Mouse (Mus musculus) T-helper 17 cell (primary cell): ENCODE measurements at regions not wholly inside any gene's neighbourhood (a gene's known extent, or its start where the extent isn't known, plus 50 kb on each side); places are given as distances from the start of the nearest gene placed in this dataset.

Source experiments
- in situ Hi-C, 2 experiments: fragments of 300-600 bp; cut with MboI, MseI; formaldehyde crosslinking; loops; 1 replicate in 1 of 2; 2 replicates in 1 of 2; pipeline ENCODE4 v1.15.1; 2025; ENCODE audit warnings: high pct_unique_total_duplicates in 2 of 2

DNA sequence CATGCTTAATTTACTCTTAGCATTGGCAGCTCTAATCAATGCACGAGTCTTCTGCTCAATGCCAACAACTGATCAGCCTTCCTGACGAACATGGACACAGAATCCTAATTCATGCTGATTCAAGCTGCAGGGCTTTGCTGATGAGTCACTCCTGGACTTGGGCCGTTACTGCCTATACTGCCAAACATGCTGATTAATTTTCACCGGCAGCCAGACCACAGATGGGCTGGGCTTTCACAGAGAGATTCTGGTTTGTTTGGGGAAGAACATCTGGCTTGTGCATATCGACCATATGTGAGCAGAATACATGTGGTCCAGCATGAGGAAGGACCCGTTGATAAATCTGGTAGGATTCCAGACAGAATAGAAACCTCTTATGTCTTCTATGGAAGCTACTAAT lies 358.9 kb downstream of the Xylt1 start:
- in situ Hi-C loops = loop anchor here in 1 of 2 experiments (10.0 kb wide), 1 partner anchor 1565 kb away; no protein-coding TSS in a partner anchor

DNA sequence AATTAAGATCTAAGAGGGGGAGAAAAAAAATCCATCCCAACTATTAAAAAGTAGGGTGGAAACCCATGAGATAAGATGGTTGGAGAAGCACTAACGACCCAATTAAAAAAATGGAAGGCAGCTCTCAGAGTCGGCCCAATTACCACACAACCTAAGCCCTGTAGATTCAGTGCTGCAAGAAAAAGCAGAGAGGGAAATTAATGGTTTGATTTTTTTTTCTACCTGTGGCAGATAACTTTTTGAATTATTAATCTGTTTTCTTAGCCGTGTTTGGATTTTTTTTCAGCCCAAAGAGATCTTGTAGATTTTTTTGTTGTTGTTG lies 354.9 kb downstream of the Xylt1 start:
- in situ Hi-C loops = no loop called here

- in situ Hi-C loops = no loop called here
Observed at GRCm38 (mm10) chr7:117734994-117735698, 354.4 kb downstream of the Xylt1 start.

- in situ Hi-C loops = no loop called here
Observed at GRCm38 (mm10) chr7:117729067-117729466, 348.3 kb downstream of the Xylt1 start.
